Mouse (Mus musculus) left cerebral cortex, adult 11 months (tissue): Measurements from ENCODE around the gene Sardh.

ENCODE experiments used
- DNase-seq: peaks from one replicate; pipeline ENCODE4 v3.0.0; 2022; ENCODE audit warnings: low spot score

The Sardh gene

GRCm38 (mm10) chr2:27226572-27226971 lies 21.6 kb downstream of the Sardh start:
- no peak for DNase-seq

GRCm38 (mm10) chr2:27223012-27223421 lies 25.1 kb downstream of the Sardh start:
- DNase-seq: peak; percentile 61

GRCm38 (mm10) chr2:27218569-27218968 lies 29.6 kb downstream of the Sardh start:
- no peak for DNase-seq

- DNase-seq: no peak
These were observed 30.0 kb downstream of the Sardh start for GRCm38 (mm10) chr2:27218121-27218544.

- DNase-seq: no peak
These were observed 32.6 kb downstream of the Sardh start for GRCm38 (mm10) chr2:27215537-27215936.

- DNase-seq: peak; percentile 64
These were observed 35.9 kb downstream of the Sardh start for GRCm38 (mm10) chr2:27211966-27212893.

- DNase-seq: no peak
These were observed 37.4 kb downstream of the Sardh start for GRCm38 (mm10) chr2:27210676-27211210.

GRCm38 (mm10) chr2:27210255-27210654 lies 37.9 kb downstream of the Sardh start:
- DNase-seq: no peak

- DNase-seq: no peak
These were observed 38.3 kb downstream of the Sardh start for GRCm38 (mm10) chr2:27209816-27210215.

- no peak for DNase-seq
These were observed 38.8 kb downstream of the Sardh start for GRCm38 (mm10) chr2:27209370-27209769.

GRCm38 (mm10) chr2:27207126-27207525 lies 41.0 kb downstream of the Sardh start:
- no peak for DNase-seq

GRCm38 (mm10) chr2:27206128-27206797 lies 41.9 kb downstream of the Sardh start:
- DNase-seq: no peak

GRCm38 (mm10) chr2:27205666-27206065 lies 42.5 kb downstream of the Sardh start:
- no peak for DNase-seq

GRCm38 (mm10) chr2:27200586-27200985 lies 47.6 kb downstream of the Sardh start:
- no peak for DNase-seq

GRCm38 (mm10) chr2:27198551-27199246 lies 49.4 kb downstream of the Sardh start:
- no peak for DNase-seq

GRCm38 (mm10) chr2:27189994-27190393 lies 58.1 kb downstream of the Sardh start:
- no peak for DNase-seq

- no peak for DNase-seq
These were observed 60.6 kb downstream of the Sardh start for GRCm38 (mm10) chr2:27187531-27187930.

GRCm38 (mm10) chr2:27183734-27184133 lies 64.4 kb downstream of the Sardh start:
- DNase-seq: no peak

- no peak for DNase-seq
These were observed 66.2 kb downstream of the Sardh start for GRCm38 (mm10) chr2:27181907-27182306.

- DNase-seq: no peak
These were observed 69.0 kb downstream of the Sardh start for GRCm38 (mm10) chr2:27179101-27179500.

- DNase-seq: no peak
These were observed 72.4 kb downstream of the Sardh start for GRCm38 (mm10) chr2:27175696-27176267.

GRCm38 (mm10) chr2:27174242-27174641 lies 73.9 kb downstream of the Sardh start:
- DNase-seq: no peak
